Mouse (Mus musculus) frontal cortex, postnatal 36 days (tissue): ENCODE results near the gene Mex3a.

Experiments used
- DNase-seq, 2 experiments: peaks; one replicate each; pipeline ENCODE4 v3.0.0; 2022; ENCODE audit warnings: low spot score in 2 of 2

The Mex3a gene

GRCm38 (mm10) chr3:88544955-88545591 lies 12.9 kb downstream of the Mex3a start:
- no peak for DNase-seq

- DNase-seq, result no peak
Observed at GRCm38 (mm10) chr3:88546674-88547418, 14.7 kb downstream of the Mex3a start.

GRCm38 (mm10) chr3:88548180-88548917 lies 16.2 kb downstream of the Mex3a start, which contains the start of gene Rab25:
Gene Rab25, minus strand, starts transcription at chr3:88548300.
- no peak for DNase-seq

- no peak for DNase-seq
Observed at GRCm38 (mm10) chr3:88551586-88551985, 19.4 kb downstream of the Mex3a start.

- DNase-seq, result no peak
Observed at GRCm38 (mm10) chr3:88552082-88552645, 20.0 kb downstream of the Mex3a start.

- DNase-seq, result peak; percentile 98 to 99
Observed at GRCm38 (mm10) chr3:88552676-88553524, 20.7 kb downstream of the Mex3a start, which contains the start of gene Lamtor2. Gene Lamtor2, minus strand, starts transcription at chr3:88553074.

GRCm38 (mm10) chr3:88553525-88553879 lies 21.3 kb downstream of the Mex3a start, which contains the start of gene Ubqln4:
Gene Ubqln4, plus strand, starts transcription at chr3:88553758.
- peak; percentile 86 to 88 for DNase-seq

- DNase-seq, result peak; percentile 45 to 54
Observed at GRCm38 (mm10) chr3:88553880-88554586, 21.8 kb downstream of the Mex3a start.

- DNase-seq, result no peak
Observed at GRCm38 (mm10) chr3:88555069-88555605, 22.9 kb downstream of the Mex3a start.

- DNase-seq, result no peak
Observed at GRCm38 (mm10) chr3:88555731-88556130, 23.5 kb downstream of the Mex3a start.

GRCm38 (mm10) chr3:88556616-88557015 lies 24.4 kb downstream of the Mex3a start:
- DNase-seq, result no peak

GRCm38 (mm10) chr3:88559596-88559995 lies 27.4 kb downstream of the Mex3a start:
- DNase-seq, result no peak

GRCm38 (mm10) chr3:88561989-88562388 lies 29.8 kb downstream of the Mex3a start:
- no peak for DNase-seq

GRCm38 (mm10) chr3:88563442-88563841 lies 31.2 kb downstream of the Mex3a start:
- DNase-seq, result no peak

- DNase-seq, result no peak
Observed at GRCm38 (mm10) chr3:88563966-88564365, 31.8 kb downstream of the Mex3a start.

- DNase-seq, result no peak
Observed at GRCm38 (mm10) chr3:88566116-88566515, 33.9 kb downstream of the Mex3a start.

GRCm38 (mm10) chr3:88566536-88567061 lies 34.4 kb downstream of the Mex3a start:
- DNase-seq, result no peak

- no peak for DNase-seq
Observed at GRCm38 (mm10) chr3:88567892-88568291, 35.7 kb downstream of the Mex3a start.

GRCm38 (mm10) chr3:88568615-88569014 lies 36.4 kb downstream of the Mex3a start:
- DNase-seq, result no peak

- DNase-seq, result no peak
Observed at GRCm38 (mm10) chr3:88569093-88569492, 36.9 kb downstream of the Mex3a start.
